Mouse (Mus musculus) embryo, embryonic 10 days (tissue): ENCODE measurements around the gene Sppl2a.
"Not testable (repeated sequence)": the region's sequence is repeated elsewhere in the genome, so short reads cannot be mapped to it uniquely, and the experiment has no call there.

Experiments
- DNase-seq: peaks from one replicate; pipeline ENCODE4 v3.0.0-alpha.2; 2015; ENCODE audit warnings: low spot score

Sppl2a gene

GRCm38 (mm10) chr2:126932897-126933641 lies at the start of gene Sppl2a:
TSS of gene Sppl2a (minus strand) at chr2:126933235.
- DNase-seq: peak; percentile 96

GRCm38 (mm10) chr2:126977428-126977827 lies 44.4 kb upstream of the Sppl2a start:
- DNase-seq: no peak

DNA sequence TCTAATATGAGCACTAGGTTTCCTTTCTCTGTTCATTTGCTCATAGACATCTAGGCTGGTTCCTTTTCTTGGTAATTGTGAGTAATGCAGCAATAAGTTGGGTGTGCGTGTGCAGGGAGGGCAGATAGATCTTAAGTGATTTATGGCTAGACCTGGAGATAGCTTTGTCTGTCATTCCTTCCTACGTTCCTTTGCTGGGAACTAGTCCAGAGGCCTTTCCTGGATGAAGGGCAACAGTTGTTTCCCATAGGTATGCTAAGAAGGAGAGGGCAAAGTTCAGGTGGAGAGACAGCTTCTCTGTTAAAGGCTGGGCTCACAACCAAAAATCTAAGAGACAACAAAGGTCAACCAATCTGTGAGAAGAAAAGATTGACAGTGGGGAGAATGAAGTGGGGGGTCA lies 28.7 kb upstream of the Sppl2a start:
- no peak for DNase-seq

GRCm38 (mm10) chr2:126955671-126956070 lies 22.6 kb upstream of the Sppl2a start:
- DNase-seq: no peak

DNA sequence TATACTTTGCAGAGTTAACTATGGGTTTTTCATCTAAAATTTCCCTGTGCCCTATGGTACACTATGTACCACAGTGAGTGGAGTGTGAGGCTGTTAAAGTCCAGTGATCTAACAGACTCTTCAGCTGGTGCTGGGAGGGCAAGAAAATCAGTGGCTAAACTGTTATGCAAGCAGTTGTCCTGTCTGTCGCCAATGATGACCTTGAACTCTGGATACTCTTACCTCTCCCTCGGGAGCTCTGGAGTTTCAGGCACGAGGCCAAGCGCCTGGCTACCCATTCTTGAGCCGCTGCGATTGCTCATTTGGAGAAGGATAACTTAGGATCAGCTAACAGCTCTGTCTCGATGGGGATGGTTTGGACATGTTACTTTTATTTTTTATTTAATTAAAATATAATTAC lies 18.1 kb upstream of the Sppl2a start:
- DNase-seq: no peak

DNA sequence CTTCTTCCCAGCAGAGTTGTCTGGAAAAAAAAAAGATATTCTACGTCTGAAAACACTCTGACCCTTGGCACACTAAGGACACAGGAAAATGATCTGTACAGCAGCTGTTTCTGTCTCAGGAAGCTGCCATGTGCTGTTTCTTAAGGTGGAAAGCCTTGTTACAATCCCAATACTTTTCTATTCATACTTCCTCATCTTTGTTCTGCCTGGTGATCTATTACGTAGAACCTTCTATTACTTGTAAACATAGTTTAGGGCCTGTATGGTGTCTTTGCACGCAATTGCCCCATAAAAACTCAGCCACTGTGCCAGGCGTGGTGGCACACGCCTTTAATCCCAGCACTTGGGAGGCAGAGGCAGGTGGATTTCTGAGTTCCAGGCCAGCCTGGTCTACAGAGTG lies 17.4 kb upstream of the Sppl2a start:
- no peak for DNase-seq

- no peak for DNase-seq
Measured at GRCm38 (mm10) chr2:126949856-126950255, 16.8 kb upstream of the Sppl2a start.

GRCm38 (mm10) chr2:126949297-126949696 lies 16.3 kb upstream of the Sppl2a start:
- not testable (repeated sequence) for DNase-seq

DNA sequence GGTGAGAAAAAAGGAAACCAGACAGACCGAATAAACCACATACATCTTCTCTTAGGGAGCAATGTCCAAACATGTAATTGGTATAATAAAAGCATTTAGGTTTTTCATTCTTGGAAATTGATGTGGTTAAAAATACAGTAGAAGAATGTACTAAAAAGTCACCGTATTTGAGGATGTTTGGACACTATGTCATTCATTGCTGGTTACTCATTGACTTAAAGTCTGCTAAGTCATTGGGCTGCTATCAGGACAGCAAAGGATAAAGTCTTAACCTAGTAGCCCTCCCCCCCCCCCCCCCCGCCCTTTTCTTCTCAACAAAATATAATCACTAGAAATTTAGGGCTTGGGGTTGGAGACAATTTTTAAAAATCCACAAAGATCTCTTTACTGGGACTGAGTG lies 15.2 kb upstream of the Sppl2a start:
- no peak for DNase-seq

DNA sequence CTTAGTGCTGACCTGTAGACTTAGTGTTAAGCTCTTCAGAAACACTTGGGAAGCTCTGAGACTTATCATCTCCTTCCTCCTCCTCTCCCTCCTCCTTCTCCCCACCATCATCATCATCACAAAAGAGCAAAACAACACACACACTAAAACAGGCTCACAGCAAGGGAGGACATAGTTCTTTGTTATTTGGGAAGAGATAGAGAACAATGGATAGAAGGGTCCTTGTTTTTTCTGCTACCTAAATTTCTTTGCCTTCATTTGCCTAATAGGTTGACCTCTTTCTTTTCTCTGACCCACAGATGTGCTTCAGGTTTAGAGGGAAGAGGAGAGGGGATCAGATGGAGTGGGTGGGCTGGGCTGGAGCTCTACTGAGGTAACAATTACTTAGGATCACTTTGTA lies 14.6 kb upstream of the Sppl2a start:
- no peak for DNase-seq

DNA sequence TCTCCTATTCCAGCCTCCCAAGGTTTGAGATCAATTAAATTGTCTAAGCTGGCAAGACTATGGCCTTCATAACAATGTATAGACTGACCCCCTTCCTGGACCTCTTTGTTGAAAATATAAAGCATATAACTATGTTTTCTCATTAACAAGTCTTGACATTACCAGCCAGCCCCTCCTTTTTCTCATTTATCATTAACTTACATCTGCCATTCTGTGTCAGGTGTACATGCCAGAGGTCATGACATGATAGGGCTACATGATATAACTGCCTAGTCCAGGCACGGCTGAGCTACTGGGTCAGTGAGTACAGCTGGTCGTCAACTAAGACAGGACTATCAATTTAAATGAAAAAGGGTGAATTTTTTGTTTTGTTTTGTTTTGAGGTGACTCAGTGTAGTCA lies 10.2 kb upstream of the Sppl2a start:
- no peak for DNase-seq

DNA sequence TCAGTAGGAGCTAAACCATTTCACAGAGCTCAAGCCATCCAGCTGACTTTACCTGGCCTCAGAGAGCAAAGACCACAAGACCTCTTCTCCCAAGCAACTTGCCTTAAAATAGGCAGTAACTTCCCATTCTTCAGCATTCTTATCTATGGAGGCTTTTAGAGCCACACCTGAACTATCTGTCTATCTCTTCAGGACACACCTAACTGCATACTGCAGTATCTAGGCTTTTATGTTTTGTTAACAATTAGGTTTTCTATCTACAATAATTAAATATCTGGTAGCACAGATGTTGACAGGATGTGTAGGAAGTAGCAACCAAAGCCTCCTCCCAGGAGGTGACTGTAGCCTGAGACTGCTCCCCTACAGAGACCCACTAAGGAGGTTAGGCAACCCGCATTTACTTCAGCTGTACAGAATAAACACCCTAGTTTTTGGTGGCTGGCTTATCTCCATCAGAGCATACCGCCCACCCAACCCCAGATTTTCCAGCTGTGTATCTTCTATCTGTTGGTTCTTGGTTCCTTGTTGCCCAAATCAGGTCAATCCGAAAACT lies 7.4 kb upstream of the Sppl2a start:
- DNase-seq: no peak

DNA sequence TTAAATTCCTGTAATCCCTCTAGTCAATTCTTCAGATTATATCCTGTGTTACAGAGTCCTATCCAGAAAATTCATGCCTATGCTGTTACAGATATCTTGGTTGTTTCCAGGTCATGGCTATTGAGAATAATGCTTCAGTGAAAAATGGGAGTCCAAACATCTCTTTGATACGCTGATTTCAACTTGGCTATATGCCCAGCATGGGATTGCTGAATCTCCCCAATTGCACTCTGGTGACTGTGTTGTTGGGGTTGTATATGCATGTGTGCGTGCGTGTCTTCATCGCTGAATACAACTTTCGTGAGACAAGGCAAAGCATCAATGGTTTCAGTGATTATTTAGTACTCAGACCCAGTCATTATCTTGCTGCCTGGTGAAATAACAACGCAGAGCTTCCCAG lies 5.0 kb upstream of the Sppl2a start:
- no peak for DNase-seq

DNA sequence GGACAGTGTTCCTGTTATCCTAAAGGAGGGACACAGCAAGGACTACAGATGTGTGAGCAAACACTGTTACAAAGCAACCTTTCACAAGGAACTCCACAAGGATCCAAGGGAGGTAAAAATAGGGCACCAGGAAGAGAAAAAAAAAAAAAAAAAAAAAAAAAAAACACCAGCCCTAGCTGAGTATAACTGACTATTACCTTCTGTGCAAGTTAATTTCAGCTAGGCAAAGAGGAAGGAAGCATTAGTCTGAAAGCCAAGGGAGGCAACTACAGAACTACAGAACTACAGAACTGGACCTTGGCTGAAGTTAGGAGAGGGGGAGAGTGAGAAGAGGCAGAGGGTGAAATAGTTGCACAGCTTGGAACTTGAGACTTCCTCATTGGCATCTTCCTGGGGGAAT lies 886 bp upstream of the Sppl2a start:
- no peak for DNase-seq

DNA sequence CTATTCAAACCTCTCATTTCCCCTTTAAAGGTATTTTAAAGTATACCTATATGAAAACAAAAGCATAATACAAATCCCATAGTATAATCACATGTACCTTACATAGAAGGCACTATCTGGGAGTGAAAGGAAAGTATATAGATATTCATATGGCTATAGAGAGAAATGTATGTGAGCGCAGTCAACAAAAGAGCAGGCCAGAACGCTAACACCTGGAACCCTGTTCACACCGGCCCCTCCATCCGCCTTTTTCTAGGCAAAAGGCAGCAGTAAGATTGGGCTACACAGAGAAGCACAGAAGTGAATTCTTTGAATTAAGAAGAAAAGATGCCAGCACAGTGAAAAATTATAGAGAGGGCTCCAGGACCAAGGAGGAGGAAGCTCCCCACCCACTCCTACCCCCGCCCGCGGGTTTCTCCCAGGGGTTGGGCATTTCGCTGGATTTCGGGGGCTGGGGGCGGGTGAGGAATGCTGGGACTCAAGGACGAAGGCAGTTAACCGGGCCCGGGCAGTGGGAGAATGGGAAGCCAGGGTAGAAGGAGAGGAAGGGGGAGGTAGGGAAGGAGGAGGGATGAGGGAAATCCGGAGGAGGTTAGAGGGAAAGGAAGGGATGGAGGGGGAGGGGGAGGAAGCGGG lies 656 bp downstream of the Sppl2a start:
- DNase-seq: peak; percentile 32

DNA sequence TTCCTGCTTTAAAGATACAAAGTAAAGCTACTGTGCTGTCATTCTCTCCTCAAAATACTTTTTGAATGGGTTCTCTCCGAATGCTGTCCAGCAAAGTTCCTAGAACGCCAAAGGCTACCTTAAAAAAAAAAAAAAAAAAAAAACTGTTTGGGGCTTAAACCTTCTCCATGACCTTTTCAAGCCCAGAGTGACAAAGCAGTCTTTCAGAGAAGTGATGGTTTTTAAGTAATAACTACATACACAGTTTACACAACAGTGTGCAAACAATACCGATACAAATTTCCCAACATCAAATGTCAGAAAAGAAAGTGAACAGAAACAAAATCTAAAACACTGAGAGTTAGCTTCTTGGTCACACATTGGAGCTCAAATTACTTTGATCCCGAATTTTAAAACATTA lies 1.3 kb downstream of the Sppl2a start:
- DNase-seq: no peak

DNA sequence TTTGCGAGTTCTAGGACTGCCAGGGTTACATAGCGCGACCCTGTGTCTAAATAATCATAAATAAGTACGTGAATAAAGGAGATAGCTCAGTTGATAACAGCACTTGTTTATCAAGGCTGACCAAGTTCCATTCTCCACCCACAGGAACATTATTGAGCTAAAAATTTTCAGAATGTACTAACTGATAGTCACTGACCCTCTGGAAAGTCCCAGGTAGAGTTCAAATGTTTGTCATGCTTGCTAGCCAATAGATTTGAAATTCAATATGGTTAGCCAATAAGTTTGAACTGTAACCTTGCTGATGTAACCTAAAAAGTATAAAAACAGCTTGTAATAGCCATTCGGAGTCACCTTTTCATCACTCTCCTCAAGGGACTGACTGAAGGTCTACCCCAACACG lies 4.4 kb downstream of the Sppl2a start:
- DNase-seq: no peak

DNA sequence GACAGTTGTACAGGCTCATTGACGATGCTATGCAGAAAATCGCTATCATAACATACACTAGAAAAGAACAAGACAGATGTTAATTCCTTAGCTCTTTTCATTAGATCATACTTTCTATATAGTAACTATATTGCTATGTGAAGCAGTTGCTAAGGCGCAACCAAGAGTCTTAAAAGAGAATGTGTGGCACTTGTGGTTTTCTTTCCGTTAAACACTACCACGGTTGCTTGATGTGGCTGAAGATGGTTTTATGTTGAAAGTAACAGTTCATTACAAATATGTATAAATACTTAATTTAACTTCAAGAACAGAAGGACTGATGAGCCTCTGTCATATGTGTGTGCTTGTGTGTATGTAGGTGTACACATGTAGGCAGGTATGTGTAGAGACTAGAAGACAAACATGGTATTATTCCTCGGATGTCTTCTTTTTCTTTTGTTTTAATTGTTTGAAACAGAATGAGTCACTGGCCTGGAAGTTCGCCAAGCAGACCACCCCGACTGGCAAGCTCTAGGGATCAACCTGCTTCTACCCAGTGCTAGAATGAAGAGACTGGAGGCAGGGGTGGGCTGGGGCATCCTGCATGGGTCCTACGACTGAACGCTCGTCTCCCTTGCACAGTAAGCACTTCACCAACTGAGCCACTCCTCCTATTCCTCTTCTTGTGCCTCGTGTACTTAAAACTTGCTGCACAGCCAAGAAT lies 12.5 kb downstream of the Sppl2a start:
- DNase-seq: no peak

DNA sequence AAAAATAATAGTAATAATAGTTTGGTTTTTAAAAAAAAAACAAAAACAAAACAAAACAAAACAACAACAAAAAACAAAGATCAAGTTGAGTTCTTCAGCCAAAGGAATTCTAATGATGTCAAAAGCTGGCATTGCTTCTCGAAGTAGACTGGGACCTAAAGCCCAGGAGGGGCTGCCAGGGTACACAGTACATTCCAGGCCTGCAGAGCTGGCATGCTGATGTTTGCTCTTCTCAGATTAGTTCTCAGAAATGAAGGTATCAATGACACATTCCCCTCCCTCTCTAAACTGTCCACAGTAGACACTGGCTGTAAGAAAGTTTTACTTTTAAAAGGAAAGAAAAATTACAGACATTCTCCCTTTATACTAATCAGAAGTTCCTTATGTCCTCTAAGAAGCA lies 16.8 kb downstream of the Sppl2a start:
- no peak for DNase-seq

GRCm38 (mm10) chr2:126914096-126914495 lies 18.9 kb downstream of the Sppl2a start:
- DNase-seq: no peak

DNA sequence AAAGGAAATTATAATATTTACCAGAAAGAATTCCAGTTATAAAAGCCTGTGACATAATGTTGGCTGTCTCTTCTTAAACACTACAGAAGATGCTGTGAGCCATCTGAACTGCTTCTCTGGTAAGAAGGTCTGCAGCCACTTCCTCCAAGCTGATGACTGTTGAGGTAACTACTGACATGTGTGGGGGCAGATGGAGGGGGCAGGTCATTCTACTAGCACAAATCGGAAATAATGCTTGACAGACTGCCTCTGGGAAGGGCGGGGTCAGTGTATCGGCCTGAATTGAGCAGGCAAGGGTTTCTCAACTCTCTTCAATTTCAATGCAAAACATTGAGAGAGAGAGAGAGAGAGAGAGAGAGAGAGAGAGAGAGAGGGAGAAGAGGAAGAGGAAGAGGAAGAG lies 28.9 kb downstream of the Sppl2a start:
- DNase-seq: no peak

DNA sequence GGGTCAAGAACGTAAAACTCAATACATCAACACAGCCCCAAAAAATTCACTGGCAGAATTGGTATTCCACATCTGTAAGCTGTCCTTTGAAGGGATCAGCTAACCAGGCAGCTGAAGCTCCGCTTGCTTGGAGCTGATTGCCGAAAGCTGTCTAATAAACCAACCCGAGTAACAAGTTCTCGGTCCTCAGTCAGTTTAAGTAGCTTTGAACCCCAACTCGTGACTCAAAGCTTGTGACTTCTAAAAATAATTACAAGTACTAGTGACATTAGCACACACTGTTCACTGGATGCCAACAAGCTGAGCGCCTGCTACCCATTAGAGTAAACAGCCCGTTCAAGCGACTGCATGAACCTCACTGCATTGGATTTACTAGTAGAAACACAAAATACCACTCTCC lies 35.5 kb downstream of the Sppl2a start:
- DNase-seq: no peak

GRCm38 (mm10) chr2:126896941-126897340 lies 36.1 kb downstream of the Sppl2a start:
- no peak for DNase-seq
